Mouse (Mus musculus) cerebellum, adult 8-10 months (tissue): ENCODE measurements around the gene Smarcal1.

Experiments used
- DNase-seq: peaks from one replicate; pipeline ENCODE4 v3.0.0; 2022

Smarcal1 gene

GRCm38 (mm10) chr1:72582947-72583731 lies at the start of gene Smarcal1:
TSS of gene Smarcal1 (plus strand) at chr1:72583251.
- DNase-seq: peak; percentile 94

- DNase-seq: no peak
Measured at GRCm38 (mm10) chr1:72533439-72533838, 49.6 kb upstream of the Smarcal1 start.

GRCm38 (mm10) chr1:72535725-72536571 lies 47.1 kb upstream of the Smarcal1 start:
- peak; percentile 13 for DNase-seq

- peak; percentile 46 for DNase-seq
Measured at GRCm38 (mm10) chr1:72536611-72537351, 46.3 kb upstream of the Smarcal1 start, which contains the start of gene March4. TSS of gene March4 (minus strand) at chr1:72536930.

GRCm38 (mm10) chr1:72538266-72538665 lies 44.8 kb upstream of the Smarcal1 start:
- no peak for DNase-seq

GRCm38 (mm10) chr1:72550317-72550716 lies 32.7 kb upstream of the Smarcal1 start:
- no peak for DNase-seq

- no peak for DNase-seq
Measured at GRCm38 (mm10) chr1:72556471-72556870, 26.6 kb upstream of the Smarcal1 start.

GRCm38 (mm10) chr1:72558625-72559024 lies 24.4 kb upstream of the Smarcal1 start:
- DNase-seq: peak; percentile 77

GRCm38 (mm10) chr1:72564334-72564962 lies 18.6 kb upstream of the Smarcal1 start:
- no peak for DNase-seq

- no peak for DNase-seq
Measured at GRCm38 (mm10) chr1:72567056-72567455, 16.0 kb upstream of the Smarcal1 start.

GRCm38 (mm10) chr1:72568725-72569124 lies 14.3 kb upstream of the Smarcal1 start:
- DNase-seq: no peak

- DNase-seq: no peak
Measured at GRCm38 (mm10) chr1:72574047-72574446, 9.0 kb upstream of the Smarcal1 start.

GRCm38 (mm10) chr1:72574608-72575007 lies 8.4 kb upstream of the Smarcal1 start:
- DNase-seq: no peak

GRCm38 (mm10) chr1:72575121-72575520 lies 7.9 kb upstream of the Smarcal1 start:
- no peak for DNase-seq

- no peak for DNase-seq
Measured at GRCm38 (mm10) chr1:72577481-72577922, 5.5 kb upstream of the Smarcal1 start.

- DNase-seq: no peak
Measured at GRCm38 (mm10) chr1:72578351-72578750, 4.7 kb upstream of the Smarcal1 start.

GRCm38 (mm10) chr1:72578806-72579205 lies 4.2 kb upstream of the Smarcal1 start:
- DNase-seq: no peak

GRCm38 (mm10) chr1:72583906-72584305 lies 855 bp downstream of the Smarcal1 start:
- DNase-seq: no peak

- DNase-seq: no peak
Measured at GRCm38 (mm10) chr1:72585971-72586875, 3.2 kb downstream of the Smarcal1 start.

- DNase-seq: no peak
Measured at GRCm38 (mm10) chr1:72587532-72587931, 4.5 kb downstream of the Smarcal1 start.

GRCm38 (mm10) chr1:72588763-72589162 lies 5.7 kb downstream of the Smarcal1 start:
- no peak for DNase-seq
